Mouse (Mus musculus) neural tube, embryonic 14.5 days (tissue): ENCODE data around the gene Tcf20. TPM values are rescaled to one million over a fixed set of nuclear protein-coding genes. Genes with fewer than 3 reads are reported as not detected.
A peak's percentile ranks its signal among the peaks of the same experiment; 100 is the strongest.

Source experiments
- ATAC-seq: fragments of 200-750 bp; cut with Nextera tagmentation; 2 replicates; pipeline ENCODE4 v1.8.0; 2017; ENCODE audit warnings: low read depth, mild to moderate bottlenecking, moderate TSS enrichment, moderate library complexity
- H3K27ac ChIP-seq: fragments of 300-500 bp; sonication (generic); 2 replicates; pipeline ENCODE4 v1.5.1; 2014; ENCODE audit warnings: low read depth, mild to moderate bottlenecking, control low read depth, low read length, moderate library complexity, mixed read lengths
- H3K27me3 ChIP-seq: fragments of 300-500 bp; sonication (generic); 2 replicates; pipeline ENCODE4 v1.6.1; 2014; ENCODE audit warnings: low read length; ENCODE audit not compliant: control insufficient read depth, insufficient read depth
- H3K36me3 ChIP-seq: fragments of 300-500 bp; sonication (generic); 2 replicates; pipeline ENCODE4 v1.6.1; 2014; ENCODE audit warnings: low read length, mixed read lengths; ENCODE audit not compliant: control insufficient read depth, insufficient read depth
- H3K4me1 ChIP-seq: fragments of 300-500 bp; sonication (generic); 2 replicates; pipeline ENCODE4 v1.6.1; 2014; ENCODE audit warnings: low read length; ENCODE audit not compliant: control insufficient read depth, insufficient read depth
- H3K4me2 ChIP-seq: fragments of 300-500 bp; sonication (generic); 2 replicates; pipeline ENCODE4 v1.6.1; 2014; ENCODE audit warnings: mild to moderate bottlenecking, low read depth, low read length, control low read depth
- H3K4me3 ChIP-seq: fragments of 300-500 bp; sonication (generic); 2 replicates; pipeline ENCODE4 v1.5.1; 2014; ENCODE audit warnings: low read depth, low read length, control low read depth, mixed read lengths
- H3K9ac ChIP-seq: fragments of 300-500 bp; sonication (generic); replicated peaks from 2 replicates; pipeline ENCODE4 v1.6.1; 2014; ENCODE audit warnings: low read depth, mild to moderate bottlenecking, control low read depth, low read length, mixed read lengths
- H3K9me3 ChIP-seq: fragments of 300-500 bp; sonication (generic); 2 replicates; pipeline ENCODE4 v1.6.1; 2016; ENCODE audit warnings: low read length; ENCODE audit not compliant: control insufficient read depth
- WGBS: fragments of 180-500 bp; shearing (Covaris S2); extraction: QIAGEN DNeasy Blood & Tissue Kit; methylation state at CpG from one replicate; pipeline ENCODE4 v1.1.7; 2014; 5-methylcytosine and 5-hydroxymethylcytosine counted together
- polyA plus RNA-seq: library from polyadenylated mRNA; unstranded; fragments of >200 nt; fragmentation: Nextera tagmentation; extraction: Ambion mirVana; gene quantifications from 2 replicates; pipeline ENCODE4 v1.2.1, GENCODE M21; 2014

The Tcf20 gene
- polyA plus RNA-seq, 1 experiment from 2014 or later = 16.3 TPM

- 0 out of 2 replicates have a peak, but pooled peaks cover 2% of the 10 kb centered on the region for H3K27me3 ChIP-seq
- H3K9me3 ChIP-seq = no peaks in the 10 kb centered on the region
- no peak for ATAC-seq
- H3K4me1 ChIP-seq = peaks cover 58% of the 10 kb centered on the region
- H3K9ac ChIP-seq = no peak overlapping the region
- H3K4me3 ChIP-seq = no peak overlapping the region
- H3K4me2 ChIP-seq = no peak overlapping the region
- no peaks in the 10 kb centered on the region for H3K36me3 ChIP-seq
- 54% methylated on average over 3 of the region's 3 CpGs for WGBS
- peak overlapping the region; percentile 70; the same call in 1 of the 2 replicates for H3K27ac ChIP-seq
Observed at GRCm38 (mm10) chr15:82917965-82918364, 69.7 kb downstream of the Tcf20 start.

- Histone ChIP-seq H3K9ac (0 out of 2 replicates have a peak overlapping the region, but pooled peaks have one; percentile 22), H3K4me1 (peaks cover 55% of the 10 kb centered on the region), H3K27me3 (0 out of 2 replicates have a peak, but pooled peaks cover 2% of the 10 kb centered on the region), H3K9me3 (no peaks in the 10 kb centered on the region), H3K4me3 (no peak overlapping the region), H3K27ac (peak overlapping the region; percentile 70), H3K4me2 (peak overlapping the region; percentile 37), H3K36me3 (no peaks in the 10 kb centered on the region)
- 12% methylated on average over 28 of the region's 28 CpGs for WGBS
- peak; percentile 60 for ATAC-seq
Observed at GRCm38 (mm10) chr15:82917207-82917844, 70.3 kb downstream of the Tcf20 start.

GRCm38 (mm10) chr15:82914455-82914854 is 73.2 kb downstream of the Tcf20 start:
- no peaks in the 10 kb centered on the region for H3K36me3 ChIP-seq
- H3K4me1 ChIP-seq = peaks cover 49% of the 10 kb centered on the region
- H3K27me3 ChIP-seq = 0 out of 2 replicates have a peak, but pooled peaks cover 2% of the 10 kb centered on the region
- H3K4me2 ChIP-seq = no peak overlapping the region
- no peak overlapping the region for H3K9ac ChIP-seq
- no peaks in the 10 kb centered on the region for H3K9me3 ChIP-seq
- H3K27ac ChIP-seq = no peak overlapping the region
- ATAC-seq = no peak
- WGBS = 76% methylated on average over 3 of the region's 3 CpGs
- H3K4me3 ChIP-seq = no peak overlapping the region

DNA sequence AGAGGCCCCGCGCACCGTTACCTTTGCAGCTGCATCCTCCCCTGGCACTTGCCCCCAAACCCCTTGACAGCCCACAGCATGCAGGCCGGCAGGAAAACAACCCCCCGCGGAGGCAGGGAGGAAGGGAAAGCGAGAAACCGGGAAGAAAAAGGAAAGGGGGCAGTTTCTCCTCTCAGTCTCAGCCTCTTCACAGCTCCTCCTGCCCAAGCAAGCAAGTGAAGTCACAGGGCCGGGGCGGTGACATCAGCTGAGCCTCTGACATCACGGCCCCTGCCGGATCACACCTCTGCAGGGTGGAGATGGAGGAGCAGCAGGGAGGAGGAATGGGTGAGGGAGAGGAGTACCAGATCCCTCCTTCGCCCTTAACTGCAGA is 75.7 kb downstream of the Tcf20 start:
- H3K27me3 ChIP-seq = no peaks in the 10 kb centered on the region
- H3K27ac ChIP-seq = peak overlapping the region; percentile 78
- H3K36me3 ChIP-seq = no peaks in the 10 kb centered on the region
- 3% methylated on average over 12 of the region's 13 CpGs for WGBS
- H3K9me3 ChIP-seq = no peaks in the 10 kb centered on the region
- peaks cover 31% of the 10 kb centered on the region for H3K4me1 ChIP-seq
- peak; percentile 10; the same call in 1 of the 2 replicates for ATAC-seq
- peak overlapping the region; percentile 62 for H3K9ac ChIP-seq
- H3K4me3 ChIP-seq = peak overlapping the region; percentile 31
- H3K4me2 ChIP-seq = peak overlapping the region; percentile 75

DNA sequence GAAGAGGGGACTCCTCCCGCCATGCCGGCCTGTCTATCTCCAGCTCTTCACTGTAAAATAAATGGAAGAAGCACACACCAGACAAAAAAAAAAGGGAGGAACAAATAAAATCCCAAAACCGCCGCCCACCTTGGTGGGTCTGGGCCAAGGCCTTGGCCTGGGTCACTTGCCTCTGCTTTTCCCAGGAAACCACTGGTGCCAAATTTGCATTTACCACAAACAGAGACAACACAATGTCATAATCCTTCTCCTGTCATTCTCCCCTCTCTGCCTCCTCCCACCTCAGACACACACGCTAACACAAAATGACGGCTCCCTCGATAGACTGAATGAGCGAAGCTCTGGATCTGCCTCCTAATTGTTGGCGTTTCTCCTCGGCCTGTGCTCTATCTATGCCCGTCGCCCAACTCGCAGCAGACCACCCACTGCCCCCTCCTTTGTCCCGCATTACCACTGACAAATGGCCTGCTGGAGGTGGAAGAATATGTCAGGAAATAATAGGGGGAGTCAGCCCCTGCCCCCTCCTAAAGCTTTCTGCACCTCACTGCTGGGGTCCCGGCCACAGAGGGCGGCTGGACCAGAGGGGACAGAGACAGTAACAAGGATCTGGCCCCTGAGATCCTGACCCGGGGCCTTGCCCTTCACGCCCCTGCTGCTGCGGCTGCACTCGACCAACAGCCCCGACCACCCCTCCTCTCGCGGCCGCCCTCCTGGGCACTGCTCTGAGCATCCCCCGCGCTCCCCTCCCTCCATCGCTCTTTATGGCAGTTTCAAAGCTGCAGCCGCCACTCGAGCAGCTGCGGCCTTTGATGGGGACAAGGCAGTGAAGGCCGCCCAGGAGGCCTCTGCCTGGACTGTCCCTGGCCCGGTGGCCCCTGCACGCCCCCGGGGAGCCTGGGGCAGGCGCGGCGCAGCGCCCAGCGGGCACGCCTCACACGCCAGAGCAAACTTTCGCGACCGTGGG is 76.4 kb downstream of the Tcf20 start:
- WGBS = 5% methylated on average over 44 of the region's 44 CpGs
- H3K9ac ChIP-seq = peak overlapping the region; percentile 62
- peaks cover 30% of the 10 kb centered on the region for H3K4me1 ChIP-seq
- peak; percentile 76 for ATAC-seq
- H3K27me3 ChIP-seq = no peaks in the 10 kb centered on the region
- H3K27ac ChIP-seq = peak overlapping the region; percentile 78
- peak overlapping the region; percentile 31 for H3K4me3 ChIP-seq
- H3K36me3 ChIP-seq = no peaks in the 10 kb centered on the region
- H3K4me2 ChIP-seq = peak overlapping the region; percentile 75
- H3K9me3 ChIP-seq = no peaks in the 10 kb centered on the region

- H3K36me3 ChIP-seq = no peaks in the 10 kb centered on the region
- no peak overlapping the region for H3K4me2 ChIP-seq
- peaks cover 25% of the 10 kb centered on the region for H3K4me1 ChIP-seq
- H3K9me3 ChIP-seq = no peaks in the 10 kb centered on the region
- H3K27me3 ChIP-seq = no peaks in the 10 kb centered on the region
- WGBS = 71% methylated on average over 2 of the region's 2 CpGs
- no peak overlapping the region for H3K9ac ChIP-seq
- H3K27ac ChIP-seq = peak overlapping the region; percentile 78; the same call in 1 of the 2 replicates
- no peak for ATAC-seq
- no peak overlapping the region for H3K4me3 ChIP-seq
Observed at GRCm38 (mm10) chr15:82910596-82910995, 77.1 kb downstream of the Tcf20 start.

DNA sequence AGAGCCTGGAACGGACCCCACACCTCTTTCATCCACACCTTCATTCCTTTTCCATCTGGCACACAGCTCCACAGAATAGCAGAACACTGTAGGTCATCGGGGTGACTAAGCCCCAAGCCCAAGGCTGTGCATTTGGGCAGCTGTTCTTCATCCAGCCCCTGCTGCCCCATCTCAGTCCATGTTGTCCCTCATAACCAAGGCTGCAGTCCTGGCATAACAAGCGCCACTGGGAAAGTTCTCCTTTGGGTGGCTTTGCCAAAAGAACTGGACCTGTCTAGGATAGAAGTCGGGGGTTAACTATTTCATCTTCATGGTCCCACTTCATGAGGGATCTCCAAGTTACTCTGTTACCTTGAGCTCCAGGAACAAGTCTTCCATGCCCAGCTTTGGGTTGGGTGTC is 77.9 kb downstream of the Tcf20 start:
- H3K9ac ChIP-seq = no peak overlapping the region
- H3K4me3 ChIP-seq = no peak overlapping the region
- H3K27ac ChIP-seq = no peak overlapping the region
- ATAC-seq = no peak
- no peaks in the 10 kb centered on the region for H3K9me3 ChIP-seq
- 89% methylated on average over 4 of the region's 4 CpGs for WGBS
- H3K4me1 ChIP-seq = peaks cover 30% of the 10 kb centered on the region
- H3K27me3 ChIP-seq = no peaks in the 10 kb centered on the region
- H3K36me3 ChIP-seq = no peaks in the 10 kb centered on the region
- H3K4me2 ChIP-seq = no peak overlapping the region

DNA sequence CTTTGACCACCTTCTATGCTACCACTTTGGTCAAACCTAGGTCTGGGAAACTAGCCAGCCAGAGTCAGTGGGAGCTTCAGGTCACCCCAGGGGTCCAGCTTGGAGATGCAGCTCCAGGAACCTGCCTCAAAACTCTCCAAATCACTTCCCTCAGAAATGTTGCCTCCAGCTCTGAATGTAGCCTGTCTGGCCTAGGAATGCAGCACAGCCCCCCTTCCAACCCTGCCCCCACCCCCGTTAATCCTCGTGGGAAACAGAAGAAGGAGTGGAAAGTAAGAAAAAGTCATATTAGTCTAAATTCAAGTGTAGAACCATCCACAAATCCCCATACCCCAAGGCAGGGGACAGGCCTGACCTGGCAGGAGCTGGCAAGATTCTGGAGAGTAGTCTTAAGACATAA is 79.2 kb downstream of the Tcf20 start:
- Histone ChIP-seq H3K27me3 (no peaks in the 10 kb centered on the region), H3K27ac (no peak overlapping the region), H3K9me3 (no peaks in the 10 kb centered on the region), H3K4me1 (peaks cover 41% of the 10 kb centered on the region), H3K9ac (no peak overlapping the region), H3K4me3 (no peak overlapping the region), H3K4me2 (no peak overlapping the region), H3K36me3 (no peaks in the 10 kb centered on the region)
- WGBS = 57% methylated on average over 2 of the region's 2 CpGs
- ATAC-seq = no peak

DNA sequence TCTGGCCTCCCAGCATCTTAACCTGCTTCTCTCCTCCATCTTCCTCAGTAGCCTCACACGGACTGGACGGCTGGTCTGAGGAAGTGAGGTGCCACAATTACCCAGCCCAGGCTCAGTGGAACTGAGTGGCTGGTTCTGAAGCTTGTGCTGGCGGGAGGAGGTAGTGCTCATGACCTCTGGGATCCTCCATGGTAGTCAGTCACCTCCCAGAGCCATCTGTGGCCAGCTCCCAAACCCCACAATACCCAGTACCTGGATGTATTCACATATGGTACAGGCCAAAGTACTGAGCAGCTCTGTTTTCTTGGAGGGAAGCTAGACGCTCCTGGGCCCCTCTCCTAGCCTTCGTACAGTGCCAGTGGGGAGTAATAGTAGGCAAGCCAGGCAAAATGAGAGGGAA is 80.4 kb downstream of the Tcf20 start:
- H3K9me3 ChIP-seq = no peaks in the 10 kb centered on the region
- H3K4me1 ChIP-seq = peaks cover 39% of the 10 kb centered on the region
- no peaks in the 10 kb centered on the region for H3K27me3 ChIP-seq
- no peak overlapping the region for H3K27ac ChIP-seq
- H3K36me3 ChIP-seq = no peaks in the 10 kb centered on the region
- 85% methylated on average over 5 of the region's 5 CpGs for WGBS
- ATAC-seq = no peak
- H3K4me2 ChIP-seq = no peak overlapping the region
- H3K9ac ChIP-seq = no peak overlapping the region
- H3K4me3 ChIP-seq = no peak overlapping the region
